Mouse (Mus musculus): ENCODE measurements around the gene Msi2. TPM values are rescaled to one million over a fixed set of nuclear protein-coding genes. Genes with fewer than 3 reads are reported as not detected.

The Msi2 gene
- total RNA-seq, 1 experiment from 2014 or later: 72.0 TPM

DNA sequence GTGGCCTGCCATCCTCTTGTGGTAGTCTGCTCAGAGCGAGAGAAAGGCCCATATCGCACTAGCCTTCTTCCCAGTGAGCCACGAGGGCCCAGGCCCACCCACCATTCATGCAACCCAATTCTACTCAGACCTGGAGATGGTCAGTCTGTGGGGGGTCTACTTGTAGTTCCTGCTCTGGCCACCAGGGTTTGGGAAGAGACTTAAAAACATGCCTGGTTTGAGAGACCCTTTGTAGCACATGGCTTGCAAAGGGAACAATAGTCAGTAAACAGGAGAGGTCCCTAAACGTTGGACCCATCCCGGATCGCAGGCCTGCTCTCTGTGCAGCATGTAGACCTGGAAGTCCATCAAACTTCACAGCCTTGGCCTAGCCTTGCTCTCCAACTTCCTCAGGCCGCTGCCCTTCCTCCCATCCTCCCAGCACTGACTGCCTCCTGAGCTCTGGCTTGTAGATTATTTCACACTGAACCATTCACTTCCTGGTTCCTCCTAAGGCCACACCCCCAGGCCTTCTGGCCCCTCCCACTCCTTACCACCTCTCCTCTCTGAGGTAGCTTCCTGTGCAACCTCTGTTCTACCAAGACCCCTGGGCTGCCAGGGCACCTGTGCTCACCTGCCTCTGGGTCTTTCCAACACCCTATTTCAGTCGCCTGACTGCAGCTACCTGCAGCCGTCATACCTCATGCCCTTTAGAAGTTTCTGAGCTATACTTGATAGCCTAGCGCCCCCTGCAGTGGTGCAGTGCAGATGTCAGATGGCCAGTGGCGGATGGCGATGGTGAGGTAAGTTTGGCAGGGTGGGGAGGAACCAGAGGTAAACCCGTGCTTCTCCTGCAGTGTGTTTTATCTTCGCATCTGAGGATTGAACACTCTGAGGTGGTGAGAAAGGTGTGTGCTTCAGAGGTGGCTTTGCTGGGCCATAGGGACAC, 410.4 kb downstream of the Msi2 start:
- ATAC-seq (replicated peaks; ENCODE audit: insufficient number of reproducible peaks, low FRiP score, low TSS enrichment, poor library complexity, severe bottlenecking): no peak

DNA sequence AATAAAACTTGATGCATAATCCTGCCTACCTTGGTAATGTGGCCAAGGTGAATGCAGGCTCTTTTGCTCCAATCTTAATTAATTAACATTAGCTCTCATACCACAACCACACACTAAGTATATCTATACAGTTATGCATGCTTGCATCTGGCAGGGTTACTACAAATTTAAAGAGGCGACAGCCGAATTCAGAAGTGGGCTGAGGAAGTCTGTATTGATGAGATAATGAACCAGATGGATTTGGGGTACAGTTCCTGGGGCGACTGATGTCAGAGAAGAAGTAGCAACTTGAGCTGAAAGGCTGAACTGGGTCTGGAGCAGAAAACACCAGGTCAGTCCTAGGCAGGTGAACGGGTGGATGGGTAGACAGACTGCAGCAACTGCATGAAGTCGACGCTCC, 412.6 kb downstream of the Msi2 start:
- ATAC-seq (replicated peaks; ENCODE audit: insufficient number of reproducible peaks, low FRiP score, low TSS enrichment, poor library complexity, severe bottlenecking): no peak

DNA sequence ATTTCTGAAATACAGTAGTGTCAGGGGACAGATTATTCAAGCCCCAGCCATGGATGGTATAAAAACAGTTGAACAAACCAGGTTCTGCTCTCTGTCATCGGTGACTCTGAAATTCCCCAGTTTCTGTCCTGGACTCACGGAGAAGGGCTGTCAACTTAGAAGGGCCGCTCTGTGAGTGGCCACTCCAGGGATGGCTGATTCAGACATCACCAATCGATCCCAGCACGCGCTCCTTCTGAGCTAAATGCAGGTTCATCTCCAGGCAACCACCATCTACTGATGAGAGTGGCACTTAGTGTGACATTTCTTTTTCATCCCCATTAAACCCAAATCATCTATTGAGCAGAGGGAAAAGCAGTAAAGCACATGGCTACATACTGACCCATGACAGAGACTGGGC, 416.7 kb downstream of the Msi2 start:
- ATAC-seq (replicated peaks; ENCODE audit: insufficient number of reproducible peaks, low FRiP score, low TSS enrichment, poor library complexity, severe bottlenecking): no peak

DNA sequence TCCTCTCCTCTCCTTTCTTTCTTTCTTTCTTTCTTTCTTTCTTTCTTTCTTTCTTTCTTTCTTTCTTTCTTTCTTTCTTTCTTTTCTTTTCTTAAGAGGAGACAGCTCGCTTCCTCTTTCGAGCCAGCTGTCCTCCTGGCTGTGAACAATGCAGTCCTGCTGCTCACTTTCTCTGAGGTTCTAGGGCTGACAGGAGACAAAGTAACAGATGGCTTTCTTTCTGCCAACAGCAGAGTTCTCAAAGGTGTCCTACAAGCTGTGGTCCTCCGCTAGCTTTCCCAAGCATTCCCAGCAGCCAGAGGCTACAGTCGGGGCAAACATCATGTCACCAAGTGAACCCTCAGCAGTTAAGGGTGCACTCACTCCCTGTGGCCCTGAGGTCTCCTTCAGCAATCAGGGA, 419.0 kb downstream of the Msi2 start:
- ATAC-seq (replicated peaks; ENCODE audit: insufficient number of reproducible peaks, low FRiP score, low TSS enrichment, poor library complexity, severe bottlenecking): no peak

DNA sequence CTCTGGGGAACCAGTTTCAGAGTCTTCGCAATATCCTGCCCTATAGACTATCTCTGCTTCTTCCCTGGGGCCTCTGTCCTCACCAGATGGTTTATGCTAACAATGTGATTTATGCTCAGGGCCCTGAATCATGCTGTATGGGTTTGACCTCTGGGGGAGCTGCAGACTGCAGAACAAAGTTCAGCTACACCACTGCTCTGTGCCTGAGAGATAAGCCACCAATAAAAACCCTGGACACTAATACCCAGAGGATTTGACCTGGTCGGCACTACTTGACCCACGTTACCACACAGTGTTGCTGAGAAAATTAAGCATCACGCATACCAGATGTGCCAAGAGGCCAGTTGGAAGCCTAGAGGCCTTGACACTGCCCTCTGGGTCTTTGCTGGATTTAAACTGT, 420.8 kb downstream of the Msi2 start:
- no peak for ATAC-seq (replicated peaks; ENCODE audit: insufficient number of reproducible peaks, low FRiP score, low TSS enrichment, poor library complexity, severe bottlenecking)

DNA sequence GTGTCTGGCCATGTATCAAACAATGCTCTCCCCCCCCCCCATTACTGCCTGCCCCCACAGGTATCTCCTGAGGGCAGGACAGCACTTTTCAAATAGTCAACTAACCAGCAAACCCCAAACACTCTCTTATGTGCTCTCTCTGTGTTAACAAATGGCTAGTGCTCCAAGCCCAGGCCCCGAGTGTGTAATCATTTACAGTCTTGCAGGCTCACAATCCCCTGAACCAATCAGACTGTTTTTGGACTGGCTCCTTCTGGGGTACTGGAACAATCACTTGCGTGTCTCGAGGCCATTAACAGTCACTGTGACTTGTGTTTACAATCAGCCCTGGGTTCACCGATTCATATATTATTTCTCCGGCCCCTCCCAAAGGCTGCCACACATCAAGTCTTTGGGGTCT, 423.0 kb downstream of the Msi2 start:
- no peak for ATAC-seq (replicated peaks; ENCODE audit: insufficient number of reproducible peaks, low FRiP score, low TSS enrichment, poor library complexity, severe bottlenecking)

DNA sequence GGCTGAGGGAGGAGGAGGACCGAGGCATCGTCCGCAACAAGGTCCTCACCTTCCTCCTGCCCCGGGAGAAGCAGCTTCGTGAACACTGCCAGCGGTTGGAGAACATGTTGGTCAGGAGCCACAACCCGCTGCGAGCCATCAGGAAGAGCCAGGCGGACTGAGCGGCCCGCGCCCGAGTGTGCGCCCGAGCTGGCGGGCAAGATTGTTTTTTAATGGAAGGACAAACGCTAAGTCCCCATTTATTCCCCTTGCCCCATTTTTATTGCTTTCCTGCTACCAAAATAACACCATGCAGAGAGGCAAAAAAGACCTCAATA, 424.0 kb downstream of the Msi2 start:
- no peak for ATAC-seq (replicated peaks; ENCODE audit: insufficient number of reproducible peaks, low FRiP score, low TSS enrichment, poor library complexity, severe bottlenecking)

DNA sequence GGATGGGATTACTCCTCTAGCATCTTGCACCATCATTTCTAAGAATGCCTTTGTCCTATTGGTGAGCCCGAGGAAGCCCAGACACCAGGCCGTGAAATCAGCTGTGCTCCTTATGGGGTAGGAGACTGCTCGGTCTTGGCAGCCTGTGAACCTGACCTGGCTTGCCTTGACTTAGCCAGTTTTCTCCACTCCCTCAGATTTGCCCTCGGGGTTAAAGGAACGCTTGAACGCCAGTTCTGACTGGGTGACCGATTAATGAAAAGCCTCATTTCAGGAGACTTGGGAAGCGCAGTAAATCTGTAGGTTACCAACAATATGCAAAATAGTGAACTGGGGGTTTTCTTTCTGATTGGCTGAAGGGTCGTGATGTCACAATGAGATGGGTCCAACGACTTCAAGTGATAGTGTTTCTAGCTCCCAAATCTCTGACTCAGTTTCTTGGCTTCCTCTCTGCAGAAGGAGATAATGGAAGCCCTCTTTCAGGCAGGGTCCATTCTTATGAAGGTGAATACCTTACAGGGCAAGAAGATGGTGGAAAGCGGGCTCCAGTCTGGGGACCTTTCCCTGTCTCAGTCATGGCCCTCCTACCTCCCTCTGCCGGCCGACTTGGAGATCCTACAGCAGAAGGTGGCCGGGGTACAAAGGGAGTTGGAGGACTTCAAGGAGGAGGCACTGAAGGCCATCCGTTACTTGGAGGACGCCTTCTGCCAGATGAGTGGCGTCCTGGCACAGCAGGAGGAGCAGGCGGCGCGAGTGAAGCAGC, 424.5 kb downstream of the Msi2 start, which contains the start of gene Ccdc182:
Ccdc182 (plus strand) TSS at position 428 of the 763 bp plus-strand sequence.
- no peak for ATAC-seq (replicated peaks; ENCODE audit: insufficient number of reproducible peaks, low FRiP score, low TSS enrichment, poor library complexity, severe bottlenecking)

DNA sequence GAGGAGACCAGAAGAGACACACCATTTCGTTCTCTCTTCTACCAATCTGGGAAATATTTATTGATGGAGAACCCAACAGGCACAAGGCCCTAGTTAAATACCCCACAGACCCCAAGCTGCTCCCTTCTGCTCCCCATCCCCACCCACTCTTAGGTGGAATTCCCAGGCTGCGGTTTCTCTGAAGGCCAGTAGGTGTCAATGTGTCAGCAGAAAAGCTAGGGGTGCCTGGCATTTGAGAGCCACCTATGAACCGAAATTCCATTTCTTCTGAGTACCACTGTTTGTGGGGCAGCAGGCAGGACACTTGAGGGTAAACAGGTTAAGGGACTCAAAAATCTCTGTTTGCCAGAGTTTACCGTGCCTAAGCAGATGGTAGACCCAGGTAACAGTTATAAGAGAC, 426.6 kb downstream of the Msi2 start:
- ATAC-seq (replicated peaks; ENCODE audit: insufficient number of reproducible peaks, low FRiP score, low TSS enrichment, poor library complexity, severe bottlenecking): no peak

DNA sequence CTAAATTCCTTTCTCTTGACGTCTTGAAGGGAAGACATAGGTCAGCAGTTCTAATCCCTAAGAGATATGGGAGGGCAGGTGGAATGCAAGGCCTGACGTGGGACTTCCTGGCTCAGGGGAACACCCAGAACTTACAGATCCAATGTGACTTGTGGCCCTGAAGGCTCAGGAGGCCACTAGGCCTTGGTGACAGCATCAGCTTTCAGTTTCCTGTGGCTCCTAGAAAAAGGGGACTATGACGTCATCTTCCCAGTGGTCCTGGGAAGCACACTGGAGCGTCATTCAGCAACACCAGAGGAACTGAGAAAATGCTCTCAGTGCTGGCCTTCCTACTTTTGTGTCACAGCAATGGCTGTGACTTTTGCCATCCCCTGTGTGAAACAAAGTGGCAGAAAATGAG, 427.1 kb downstream of the Msi2 start:
- no peak for ATAC-seq (replicated peaks; ENCODE audit: insufficient number of reproducible peaks, low FRiP score, low TSS enrichment, poor library complexity, severe bottlenecking)

Other genes with a start within 250 kb of the Msi2 start
- 0.38 to 2.7 TPM (median 1.2 TPM) in 3 replicates for gene Akap1, start 146.1 kb upstream of the Msi2 start, total RNA-seq (2017)
- gene Scpep1, start 237.0 kb upstream of the Msi2 start, total RNA-seq (2017): 36.8 to 48.1 TPM (median 46.4 TPM) in 3 replicates
- gene Elobl, start 248.4 kb upstream of the Msi2 start, total RNA-seq (2017): not detected in 3 replicates

Data from monocyte, adult 5-6 weeks (primary cell).